Mouse (Mus musculus): ENCODE measurements at regions not wholly inside any gene's neighbourhood (a gene's known extent, or its start where the extent isn't known, plus 50 kb on each side); places are given as distances from the start of the nearest gene placed in this dataset.
A peak's percentile ranks its signal among the peaks of the same experiment; 100 is the strongest.

GRCm38 (mm10) chr4:93935692-93936091 lies 600.4 kb upstream of the Tusc1 start:
- Histone ChIP-seq H3K4me2 (no peak overlapping the region), H3K36me3 (ENCODE audit: poor library complexity, severe bottlenecking) (no peaks in the 10 kb centered on the region), H3K9me3 (replicated peaks) (no peaks in the 10 kb centered on the region), H3K4me3 (no peak overlapping the region), H3K27ac (no peak overlapping the region), H3K27me3 (no peaks in the 10 kb centered on the region), H3K4me1 (no peaks in the 10 kb centered on the region), H3K9ac (no peak overlapping the region)
- no peak for ATAC-seq

- H3K4me2 ChIP-seq, result no peak overlapping the region
- no peak overlapping the region for H3K4me3 ChIP-seq
- H3K9ac ChIP-seq, result no peak overlapping the region
- 95% methylated on average over 7 of the region's 7 CpGs for WGBS
- no peaks in the 10 kb centered on the region for H3K4me1 ChIP-seq
- H3K36me3 ChIP-seq (ENCODE audit: poor library complexity, severe bottlenecking), result no peaks in the 10 kb centered on the region
- no peak for ATAC-seq
- no peak overlapping the region for H3K27ac ChIP-seq
- H3K9me3 ChIP-seq (replicated peaks), result no peaks in the 10 kb centered on the region
- no peaks in the 10 kb centered on the region for H3K27me3 ChIP-seq
Measured at GRCm38 (mm10) chr4:93927117-93927516, 591.8 kb upstream of the Tusc1 start.

GRCm38 (mm10) chr4:93924402-93924801 lies 589.1 kb upstream of the Tusc1 start:
- Histone ChIP-seq H3K4me3 (no peak overlapping the region), H3K27ac (no peak overlapping the region), H3K9ac (no peak overlapping the region), H3K36me3 (ENCODE audit: poor library complexity, severe bottlenecking) (no peaks in the 10 kb centered on the region), H3K4me2 (no peak overlapping the region), H3K27me3 (no peaks in the 10 kb centered on the region), H3K9me3 (replicated peaks) (no peaks in the 10 kb centered on the region), H3K4me1 (no peaks in the 10 kb centered on the region)
- 84% methylated on average over 1 of the region's 1 CpGs for WGBS
- ATAC-seq, result no peak

GRCm38 (mm10) chr4:93886631-93887030 lies 551.3 kb upstream of the Tusc1 start:
- Histone ChIP-seq H3K36me3 (ENCODE audit: poor library complexity, severe bottlenecking) (no peaks in the 10 kb centered on the region), H3K4me2 (no peak overlapping the region), H3K4me1 (no peaks in the 10 kb centered on the region), H3K9ac (no peak overlapping the region), H3K27ac (no peak overlapping the region), H3K4me3 (no peak overlapping the region), H3K27me3 (no peaks in the 10 kb centered on the region), H3K9me3 (replicated peaks) (no peaks in the 10 kb centered on the region)
- 93% methylated on average over 11 of the region's 11 CpGs for WGBS
- ATAC-seq, result no peak

- H3K9me3 ChIP-seq (replicated peaks), result no peaks in the 10 kb centered on the region
- H3K27ac ChIP-seq, result no peak overlapping the region
- 73% methylated on average over 3 of the region's 3 CpGs for WGBS
- H3K36me3 ChIP-seq (ENCODE audit: poor library complexity, severe bottlenecking), result no peaks in the 10 kb centered on the region
- H3K9ac ChIP-seq, result no peak overlapping the region
- ATAC-seq, result no peak
- no peaks in the 10 kb centered on the region for H3K4me1 ChIP-seq
- H3K4me2 ChIP-seq, result no peak overlapping the region
- H3K27me3 ChIP-seq, result no peaks in the 10 kb centered on the region
- H3K4me3 ChIP-seq, result no peak overlapping the region
Measured at GRCm38 (mm10) chr4:93881318-93881717, 546.0 kb upstream of the Tusc1 start.

GRCm38 (mm10) chr4:93879351-93879872 lies 544.1 kb upstream of the Tusc1 start:
- 74% methylated on average over 8 of the region's 8 CpGs for WGBS

GRCm38 (mm10) chr4:93873271-93873670 lies 538.0 kb upstream of the Tusc1 start:
- Histone ChIP-seq H3K4me1 (peaks cover 8% of the 10 kb centered on the region; the same call in 1 of the 2 replicates), H3K4me3 (no peak overlapping the region), H3K9ac (no peak overlapping the region), H3K36me3 (ENCODE audit: poor library complexity, severe bottlenecking) (no peaks in the 10 kb centered on the region), H3K27me3 (no peaks in the 10 kb centered on the region), H3K27ac (no peak overlapping the region), H3K9me3 (replicated peaks) (no peaks in the 10 kb centered on the region), H3K4me2 (no peak overlapping the region)
- ATAC-seq, result no peak
- 8% methylated on average over 3 of the region's 3 CpGs for WGBS

More at GRCm38 (mm10) chr4:93879351-93879872, 544.1 kb upstream of the Tusc1 start:
- H3K27ac ChIP-seq, result no peak overlapping the region
- H3K9ac ChIP-seq, result no peak overlapping the region
- no peaks in the 10 kb centered on the region for H3K36me3 ChIP-seq (ENCODE audit: poor library complexity, severe bottlenecking)
- 0 out of 2 replicates have a peak, but pooled peaks have one; percentile 53 for ATAC-seq
- no peak overlapping the region for H3K4me2 ChIP-seq
- no peak overlapping the region for H3K4me3 ChIP-seq
- no peaks in the 10 kb centered on the region for H3K27me3 ChIP-seq
- no peaks in the 10 kb centered on the region for H3K9me3 ChIP-seq (replicated peaks)
- no peaks in the 10 kb centered on the region for H3K4me1 ChIP-seq

- WGBS, result 95% methylated on average over 3 of the region's 3 CpGs
- no peaks in the 10 kb centered on the region for H3K9me3 ChIP-seq (replicated peaks)
- no peaks in the 10 kb centered on the region for H3K36me3 ChIP-seq (ENCODE audit: poor library complexity, severe bottlenecking)
- H3K4me3 ChIP-seq, result no peak overlapping the region
- no peaks in the 10 kb centered on the region for H3K4me1 ChIP-seq
- no peaks in the 10 kb centered on the region for H3K27me3 ChIP-seq
- no peak for ATAC-seq
- no peak overlapping the region for H3K4me2 ChIP-seq
- H3K9ac ChIP-seq, result no peak overlapping the region
- no peak overlapping the region for H3K27ac ChIP-seq
Measured at GRCm38 (mm10) chr4:93853451-93853850, 518.1 kb upstream of the Tusc1 start.

- Histone ChIP-seq H3K4me3 (no peak overlapping the region), H3K9ac (no peak overlapping the region), H3K27ac (no peak overlapping the region), H3K4me1 (no peaks in the 10 kb centered on the region), H3K36me3 (ENCODE audit: poor library complexity, severe bottlenecking) (no peaks in the 10 kb centered on the region), H3K9me3 (replicated peaks) (no peaks in the 10 kb centered on the region), H3K4me2 (no peak overlapping the region), H3K27me3 (no peaks in the 10 kb centered on the region)
- no peak for ATAC-seq
- 76% methylated on average over 3 of the region's 3 CpGs for WGBS
Measured at GRCm38 (mm10) chr4:93849178-93849577, 513.9 kb upstream of the Tusc1 start.

GRCm38 (mm10) chr4:93830701-93831100 lies 495.4 kb upstream of the Tusc1 start:
- H3K4me3 ChIP-seq, result no peak overlapping the region
- H3K27me3 ChIP-seq, result no peaks in the 10 kb centered on the region
- H3K36me3 ChIP-seq (ENCODE audit: poor library complexity, severe bottlenecking), result no peaks in the 10 kb centered on the region
- H3K4me1 ChIP-seq, result no peaks in the 10 kb centered on the region
- no peak overlapping the region for H3K4me2 ChIP-seq
- H3K27ac ChIP-seq, result no peak overlapping the region
- no peak overlapping the region for H3K9ac ChIP-seq
- no peak for ATAC-seq
- no peaks in the 10 kb centered on the region for H3K9me3 ChIP-seq (replicated peaks)

- 93% methylated on average over 1 of the region's 1 CpGs for WGBS
- no peak overlapping the region for H3K4me2 ChIP-seq
- H3K9me3 ChIP-seq (replicated peaks), result no peaks in the 10 kb centered on the region
- ATAC-seq, result no peak
- H3K9ac ChIP-seq, result no peak overlapping the region
- H3K27ac ChIP-seq, result no peak overlapping the region
- H3K27me3 ChIP-seq, result no peaks in the 10 kb centered on the region
- no peaks in the 10 kb centered on the region for H3K36me3 ChIP-seq (ENCODE audit: poor library complexity, severe bottlenecking)
- H3K4me3 ChIP-seq, result no peak overlapping the region
- H3K4me1 ChIP-seq, result no peaks in the 10 kb centered on the region
Measured at GRCm38 (mm10) chr4:93793104-93793503, 457.8 kb upstream of the Tusc1 start.

- H3K36me3 ChIP-seq (ENCODE audit: poor library complexity, severe bottlenecking), result no peaks in the 10 kb centered on the region
- 81% methylated on average over 11 of the region's 11 CpGs for WGBS
- H3K4me2 ChIP-seq, result no peak overlapping the region
- no peak overlapping the region for H3K27ac ChIP-seq
- no peak overlapping the region for H3K4me3 ChIP-seq
- H3K9me3 ChIP-seq (replicated peaks), result 0 out of 2 replicates have a peak, but pooled peaks cover 4% of the 10 kb centered on the region
- H3K9ac ChIP-seq, result no peak overlapping the region
- no peaks in the 10 kb centered on the region for H3K4me1 ChIP-seq
- H3K27me3 ChIP-seq, result no peaks in the 10 kb centered on the region
- ATAC-seq, result no peak
Measured at GRCm38 (mm10) chr4:93790157-93790556, 454.8 kb upstream of the Tusc1 start.

- peak; percentile 77; the same call in 1 of the 2 replicates for ATAC-seq
- Histone ChIP-seq H3K9me3 (replicated peaks) (no peaks in the 10 kb centered on the region), H3K4me3 (no peak overlapping the region), H3K4me2 (no peak overlapping the region), H3K9ac (no peak overlapping the region), H3K27ac (no peak overlapping the region), H3K4me1 (no peaks in the 10 kb centered on the region), H3K27me3 (no peaks in the 10 kb centered on the region), H3K36me3 (ENCODE audit: poor library complexity, severe bottlenecking) (no peaks in the 10 kb centered on the region)
- WGBS, result 41% methylated on average over 2 of the region's 2 CpGs
Measured at GRCm38 (mm10) chr4:93754497-93754896, 419.2 kb upstream of the Tusc1 start.

Data from forebrain, embryonic 13.5 days (tissue).